15 mouse cellular contexts compared by ENCODE assay signal in genomic region chr3:138705875-138706274, GRCm38 (mm10). TPM values are rescaled to one million over a fixed set of nuclear protein-coding genes. Genes with fewer than 3 reads are reported as not detected.
DNase-seq lines count a peak whose midpoint lies in the region; ATAC-seq and TF ChIP-seq lines count a peak whose summit lies in the region.
"Had no signal": no experiment of that assay in that cellular context is flagged by ENCODE, and none has a peak within 500 bp of the region (broad histone marks: within the 10 kb centered on the region; RNA-seq: fewer than 3 reads in every experiment).

No protein-coding gene starts in this region.

- H3K4me1 ChIP-seq in forebrain, embryonic 13.5 days, result peaks cover 12% of the 10 kb centered on the region
- 0 out of 2 replicates have a peak, but pooled peaks cover 2% of the 10 kb centered on the region for H3K4me1 ChIP-seq in forebrain, embryonic 12.5 days
- H3K4me1 ChIP-seq in hindbrain, embryonic 10.5 days (replicated peaks), result peaks cover 18% of the 10 kb centered on the region
- 0 out of 2 replicates have a peak, but pooled peaks cover 6% of the 10 kb centered on the region for H3K4me1 ChIP-seq in hindbrain, embryonic 14.5 days (replicated peaks; ENCODE audit: control insufficient read depth, insufficient read depth, low read length)
- H3K4me1 ChIP-seq in midbrain, embryonic 12.5 days, result peaks cover 9% of the 10 kb centered on the region

- no peak for DNase-seq in hindbrain, embryonic 10.5 days (ENCODE audit: low spot score)
- DNase-seq in hindbrain, embryonic 14.5 days (ENCODE audit: low spot score), result no peak
- peak; percentile 57 for DNase-seq in ES-CJ7 (ENCODE audit: low read depth, low spot score)
- DNase-seq in layer of hippocampus, adult 2 months (ENCODE audit: low spot score in 2 of 2), result no peak
- DNase-seq: adrenal gland, postnatal 10 days; cerebellum, adult 8-10 months; kidney, adult 2 months; kidney, postnatal 4 days; lung, adult 2 months; spleen, adult 18-20 months; thymus, postnatal 36 days had no signal

- H3K4me2 ChIP-seq in forebrain, embryonic 13.5 days, result no peak overlapping the region
- no peak overlapping the region for H3K4me2 ChIP-seq in forebrain, embryonic 12.5 days
- H3K4me2 ChIP-seq in hindbrain, embryonic 14.5 days (replicated peaks), result no peak overlapping the region
- H3K4me2 ChIP-seq in midbrain, embryonic 12.5 days (replicated peaks), result peak overlapping the region; percentile 32; the same call in 1 of the 2 replicates

- no peak overlapping the region for H3K4me3 ChIP-seq in forebrain, embryonic 13.5 days
- no peak overlapping the region for H3K4me3 ChIP-seq in forebrain, embryonic 12.5 days (replicated peaks)
- no peak overlapping the region for H3K4me3 ChIP-seq in hindbrain, embryonic 10.5 days
- no peak overlapping the region for H3K4me3 ChIP-seq in hindbrain, embryonic 14.5 days (replicated peaks; ENCODE audit: low read length)
- H3K4me3 ChIP-seq in midbrain, embryonic 12.5 days, result no peak overlapping the region
- no peak overlapping the region for H3K4me3 ChIP-seq in layer of hippocampus, adult 2 months

- no peaks in the 10 kb centered on the region for H3K27me3 ChIP-seq in forebrain, embryonic 13.5 days
- no peaks in the 10 kb centered on the region for H3K27me3 ChIP-seq in forebrain, embryonic 12.5 days
- no peaks in the 10 kb centered on the region; the same call in 1 of the 2 replicates for H3K27me3 ChIP-seq in hindbrain, embryonic 10.5 days (ENCODE audit: insufficient read depth, poor library complexity, severe bottlenecking)
- no peaks in the 10 kb centered on the region for H3K27me3 ChIP-seq in hindbrain, embryonic 14.5 days (ENCODE audit: control insufficient read depth, insufficient read depth, low read length)
- H3K27me3 ChIP-seq in midbrain, embryonic 12.5 days, result no peaks in the 10 kb centered on the region

- no peaks in the 10 kb centered on the region for H3K36me3 ChIP-seq in forebrain, embryonic 13.5 days (ENCODE audit: poor library complexity, severe bottlenecking)
- H3K36me3 ChIP-seq in forebrain, embryonic 12.5 days (replicated peaks), result no peaks in the 10 kb centered on the region
- H3K36me3 ChIP-seq in hindbrain, embryonic 10.5 days, result no peaks in the 10 kb centered on the region
- no peaks in the 10 kb centered on the region for H3K36me3 ChIP-seq in hindbrain, embryonic 14.5 days (replicated peaks; ENCODE audit: control insufficient read depth, insufficient read depth)
- H3K36me3 ChIP-seq in midbrain, embryonic 12.5 days, result no peaks in the 10 kb centered on the region

- no peak overlapping the region for H3K27ac ChIP-seq in forebrain, embryonic 13.5 days
- H3K27ac ChIP-seq in forebrain, embryonic 12.5 days, result no peak overlapping the region
- peak overlapping the region; percentile 62; the same call in 1 of the 2 replicates for H3K27ac ChIP-seq in hindbrain, embryonic 10.5 days
- no peak overlapping the region for H3K27ac ChIP-seq in hindbrain, embryonic 14.5 days
- H3K27ac ChIP-seq in midbrain, embryonic 12.5 days (replicated peaks), result no peak overlapping the region
- no peak overlapping the region for H3K27ac ChIP-seq in layer of hippocampus, adult 2 months

- 0 out of 2 replicates have a peak, but pooled peaks cover 3% of the 10 kb centered on the region for H3K9me3 ChIP-seq in forebrain, embryonic 13.5 days (replicated peaks)
- no peaks in the 10 kb centered on the region for H3K9me3 ChIP-seq in forebrain, embryonic 12.5 days
- H3K9me3 ChIP-seq in hindbrain, embryonic 10.5 days, result no peaks in the 10 kb centered on the region
- no peaks in the 10 kb centered on the region for H3K9me3 ChIP-seq in hindbrain, embryonic 14.5 days (ENCODE audit: control insufficient read depth, low read length)
- H3K9me3 ChIP-seq in midbrain, embryonic 12.5 days, result no peaks in the 10 kb centered on the region

- H3K9ac ChIP-seq in forebrain, embryonic 13.5 days, result 0 out of 2 replicates have a peak overlapping the region, but pooled peaks have one; percentile 1
- H3K9ac ChIP-seq in forebrain, embryonic 12.5 days, result no peak overlapping the region
- no peak overlapping the region for H3K9ac ChIP-seq in hindbrain, embryonic 14.5 days
- H3K9ac ChIP-seq in midbrain, embryonic 12.5 days (replicated peaks), result no peak overlapping the region

- 56% methylated on average over 14 of the region's 14 CpGs for WGBS in forebrain, embryonic 13.5 days
- WGBS in forebrain, embryonic 12.5 days, result 53% methylated on average over 14 of the region's 14 CpGs
- 58% methylated on average over 14 of the region's 14 CpGs for WGBS in hindbrain, embryonic 10.5 days
- WGBS in hindbrain, embryonic 14.5 days, result 44% methylated on average over 14 of the region's 14 CpGs
- WGBS in midbrain, embryonic 12.5 days, result 52% methylated on average over 14 of the region's 14 CpGs

- no peak for TF ChIP-seq CTCF in layer of hippocampus, adult 2 months (conservative IDR thresholded peaks at IDR 0.05)

- ATAC-seq in forebrain, embryonic 13.5 days, result no peak
- no peak for ATAC-seq in forebrain, embryonic 12.5 days (ENCODE audit: low FRiP score)
- no peak for ATAC-seq in hindbrain, embryonic 14.5 days (ENCODE audit: low FRiP score)
- ATAC-seq in midbrain, embryonic 12.5 days (ENCODE audit: low FRiP score, low read depth), result no peak
- ATAC-seq in granulocyte monocyte progenitor cell, adult 5-6 weeks (replicated peaks; ENCODE audit: poor library complexity, severe bottlenecking), result no peak

RNA-seq across cellular contexts. Expression of gene Tspan5, which starts 36.1 kb away (rescaled TPM):
- polyA plus RNA-seq in forebrain, embryonic 13.5 days (2015; fragmentation: Nextera tagmentation; extraction: Ambion mirVana), result 60.2 and 62.7 TPM in 2 replicates
- polyA plus RNA-seq in forebrain, embryonic 12.5 days (2016; fragmentation: Nextera tagmentation; extraction: Ambion mirVana), result 61.5 and 62.4 TPM in 2 replicates
- polyA plus RNA-seq in hindbrain, embryonic 10.5 days (2016; fragmentation: Nextera tagmentation; extraction: Ambion mirVana), result 33.0 and 46.4 TPM in 2 replicates
- polyA plus RNA-seq in hindbrain, embryonic 14.5 days (2014; fragmentation: Nextera tagmentation; extraction: Ambion mirVana), result 115 and 130 TPM in 2 replicates
- polyA plus RNA-seq in midbrain, embryonic 12.5 days (2016; fragmentation: Nextera tagmentation; extraction: Ambion mirVana), result 55.3 and 65.9 TPM in 2 replicates
- 100 to 1,000 TPM; 199 to 202 TPM for total RNA-seq in layer of hippocampus, adult 2 months (2021)
- 30.6 and 31.2 TPM in 2 replicates for total RNA-seq in granulocyte monocyte progenitor cell, adult 5-6 weeks (2014; fragmentation: Nextera tagmentation)
- 39.1 and 43.2 TPM in 2 replicates for total RNA-seq in granulocyte monocyte progenitor cell, adult 5-6 weeks (2017)
